Mouse (Mus musculus): Measurements from ENCODE around the gene Zdhhc18.
A peak's percentile ranks its signal among the peaks of the same experiment; 100 is the strongest.

Zdhhc18 gene

DNA sequence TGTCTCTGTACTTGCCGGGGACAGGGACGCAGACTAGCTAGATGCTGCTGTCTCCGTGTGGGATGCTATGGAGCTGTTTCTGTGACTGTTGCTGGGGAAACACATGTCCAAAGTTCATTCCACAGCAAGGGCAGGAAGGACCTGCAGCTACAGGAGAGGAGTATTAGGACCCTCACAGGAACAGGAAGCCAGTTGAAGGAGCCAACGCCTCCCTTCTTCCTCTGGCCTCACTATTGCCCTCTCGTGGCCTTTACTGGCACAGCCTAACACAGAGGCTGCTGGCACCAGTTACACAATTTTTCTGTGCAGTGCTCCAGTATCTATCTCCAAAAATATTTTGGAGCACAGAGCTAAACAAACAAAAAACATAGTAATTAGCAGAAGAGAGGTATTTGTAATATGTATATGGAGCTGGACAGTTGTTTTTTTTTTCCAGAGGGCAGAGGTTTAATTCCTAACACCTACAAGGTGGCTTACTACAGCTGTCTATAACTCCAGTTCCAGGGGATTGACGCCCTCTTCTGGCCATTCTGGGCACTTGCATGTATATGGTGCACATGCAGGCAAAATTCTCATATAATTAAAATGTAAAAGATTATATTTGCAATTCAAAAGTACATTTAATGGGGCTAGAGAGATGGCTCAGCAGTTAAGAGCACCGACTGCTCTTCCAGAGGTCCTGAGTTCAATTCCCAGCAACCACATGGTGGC lies at the start of gene Zdhhc18:
TSS of gene Zdhhc18 (minus strand) at position 166 of the 711 bp plus-strand sequence.
- peak; percentile 78 for DNase-seq (ENCODE audit: low read depth)

DNA sequence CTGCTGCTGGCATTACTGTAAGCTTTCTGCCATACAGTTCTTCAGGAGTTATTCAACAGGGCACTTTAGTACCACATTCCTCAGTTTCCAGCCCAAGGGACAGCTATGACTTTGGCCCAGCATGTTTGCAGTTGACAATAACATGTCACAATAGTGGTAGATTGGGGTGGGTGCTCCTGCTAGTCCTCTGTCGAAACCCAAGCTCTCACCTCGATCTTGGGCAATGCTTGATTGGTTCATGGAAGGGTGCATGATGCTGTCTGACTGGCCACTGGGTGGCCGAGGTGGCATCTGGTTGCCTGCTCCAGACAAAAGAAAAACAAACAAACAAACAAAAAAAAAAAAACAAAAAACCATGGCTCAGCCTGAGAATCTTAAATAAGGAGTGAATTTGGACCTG lies 45.4 kb upstream of the Zdhhc18 start:
- no peak for DNase-seq (ENCODE audit: low read depth)

DNA sequence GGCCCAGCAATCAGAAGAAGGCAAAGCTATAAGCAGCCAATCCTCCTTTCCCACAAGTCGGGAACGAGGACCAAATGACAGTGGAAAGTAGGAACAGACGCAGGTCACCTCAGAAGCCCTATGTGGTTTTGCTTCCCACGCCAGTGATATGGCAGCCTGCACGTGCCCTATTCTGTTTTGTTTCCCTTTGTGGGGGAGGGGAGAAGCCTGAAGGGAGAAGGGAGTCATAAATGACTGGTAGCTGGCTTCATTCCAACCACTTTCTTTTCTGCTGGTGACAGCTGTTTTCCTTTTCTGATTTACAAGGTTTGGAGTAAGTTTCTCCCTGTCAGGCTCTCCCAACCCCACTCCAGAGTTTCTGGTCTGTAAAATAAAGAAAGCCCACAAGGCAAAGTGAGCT lies 40.3 kb upstream of the Zdhhc18 start:
- peak; percentile 70 for DNase-seq (ENCODE audit: low read depth)

DNA sequence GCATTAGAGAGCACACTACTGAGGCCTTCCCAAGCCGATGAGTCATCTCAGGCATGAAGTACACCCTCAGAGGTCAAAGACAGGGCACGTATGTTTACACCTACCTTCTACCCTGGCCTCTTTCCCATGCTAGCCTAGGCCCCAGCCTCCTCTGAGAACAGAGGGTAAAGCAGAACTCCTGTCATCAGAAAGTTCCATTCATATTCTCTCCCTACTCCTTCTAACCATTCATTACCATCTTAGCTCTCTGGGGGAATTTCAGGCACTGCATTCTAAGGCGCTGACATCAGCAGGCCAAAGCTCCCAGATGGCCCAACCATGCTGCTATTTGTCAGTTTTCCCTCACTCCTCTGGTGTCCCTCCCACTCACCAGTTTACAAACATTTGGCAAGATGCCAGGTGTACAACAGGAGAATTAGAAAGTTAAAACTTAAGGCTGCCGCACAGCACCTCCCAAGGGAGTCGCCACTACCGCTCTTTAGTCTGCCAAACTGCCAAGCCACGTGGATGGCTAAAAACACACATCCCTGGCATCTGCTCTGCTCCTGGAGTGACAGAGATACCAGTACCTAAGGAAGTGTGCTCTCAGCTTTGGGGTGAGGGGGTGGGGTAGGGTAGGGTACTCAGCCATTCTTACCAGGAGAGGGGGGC lies 38.6 kb upstream of the Zdhhc18 start:
- peak; percentile 80 for DNase-seq (ENCODE audit: low read depth)

DNA sequence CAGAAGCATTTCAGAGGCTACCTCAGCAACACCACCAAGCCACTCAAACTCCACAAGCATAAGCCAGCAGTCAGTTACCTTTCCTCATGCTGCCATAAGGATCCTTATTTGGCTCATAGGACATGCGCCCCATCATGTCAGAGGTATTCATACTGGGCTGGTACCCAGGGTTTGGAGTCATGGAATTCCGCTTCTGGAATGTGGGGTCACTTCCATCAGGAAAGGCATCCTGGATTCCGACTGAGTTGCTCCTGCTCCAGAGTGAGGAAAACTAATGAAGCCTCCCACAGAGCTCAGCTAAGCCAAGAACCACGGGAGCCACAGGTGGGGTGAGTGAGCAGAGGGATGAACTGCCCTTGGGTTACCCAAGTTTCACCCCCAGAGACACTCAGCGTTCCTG lies 37.2 kb upstream of the Zdhhc18 start:
- peak; percentile 58 for DNase-seq (ENCODE audit: low read depth)

DNA sequence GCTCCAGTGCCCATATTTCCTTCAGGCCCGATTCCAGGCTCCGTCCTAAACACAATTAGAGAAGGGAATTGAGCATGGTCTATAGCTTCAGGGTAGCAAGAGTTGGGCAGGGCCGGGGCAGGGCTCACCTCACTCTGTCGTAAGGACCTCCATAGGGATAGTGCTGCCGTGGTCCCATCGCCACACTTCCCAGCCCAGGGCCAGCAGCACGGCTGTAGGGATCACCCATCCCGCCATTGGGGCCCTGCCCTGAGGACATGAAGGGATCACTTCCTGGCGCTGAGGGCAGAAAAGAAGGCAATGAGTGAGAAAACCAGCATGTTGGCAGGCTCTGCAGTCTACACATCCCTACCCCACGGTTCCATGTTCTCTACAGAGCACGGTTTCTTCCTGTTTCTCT lies 36.6 kb upstream of the Zdhhc18 start:
- DNase-seq (ENCODE audit: low read depth): no peak

DNA sequence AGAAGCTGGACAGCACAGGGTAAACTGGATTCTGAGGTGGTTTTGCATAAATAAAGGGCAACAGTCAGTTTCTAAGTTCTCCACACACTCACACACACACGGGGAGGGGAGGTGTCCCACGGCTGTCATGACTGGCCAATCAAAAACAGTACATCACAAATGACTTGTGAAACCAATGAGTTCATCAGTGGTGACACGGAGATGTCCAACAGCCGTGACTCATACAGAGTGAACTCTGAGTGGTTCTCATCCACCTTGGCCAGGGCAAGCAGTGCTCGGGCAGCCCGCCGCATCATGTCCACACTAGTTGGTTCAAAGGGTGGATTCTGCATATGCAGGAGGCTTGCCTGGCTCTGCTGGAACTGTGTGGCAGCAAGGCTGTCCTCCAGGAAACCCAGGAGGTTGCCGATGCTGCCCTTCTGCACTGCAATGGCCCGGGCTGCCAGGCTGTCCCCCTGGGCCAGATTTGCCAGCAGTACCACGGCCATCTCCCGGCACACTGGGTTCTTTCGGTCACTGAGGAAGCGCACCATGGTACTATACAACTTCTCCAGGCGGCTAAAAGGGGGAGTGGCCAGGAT lies 30.3 kb upstream of the Zdhhc18 start:
- DNase-seq (ENCODE audit: low read depth): no peak

DNA sequence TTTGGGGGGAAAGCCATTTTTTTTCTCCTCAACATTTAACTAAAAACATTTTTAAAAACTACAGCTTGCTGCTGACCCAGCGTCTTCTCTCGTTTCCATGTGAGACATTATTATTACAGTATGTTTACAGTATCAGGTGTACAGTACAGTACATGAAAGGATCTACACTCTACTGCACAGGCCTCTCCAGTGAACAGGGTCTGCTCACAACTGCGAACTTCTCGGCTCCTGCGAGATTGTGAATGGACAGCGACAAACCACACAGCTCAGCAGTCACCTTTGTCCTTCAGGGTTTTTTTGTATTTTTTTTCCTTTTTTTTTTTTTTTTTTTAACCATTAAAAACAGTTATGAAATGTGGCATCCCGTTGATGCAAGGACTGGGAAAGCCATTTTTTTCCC lies 29.7 kb upstream of the Zdhhc18 start:
- no peak for DNase-seq (ENCODE audit: low read depth)

DNA sequence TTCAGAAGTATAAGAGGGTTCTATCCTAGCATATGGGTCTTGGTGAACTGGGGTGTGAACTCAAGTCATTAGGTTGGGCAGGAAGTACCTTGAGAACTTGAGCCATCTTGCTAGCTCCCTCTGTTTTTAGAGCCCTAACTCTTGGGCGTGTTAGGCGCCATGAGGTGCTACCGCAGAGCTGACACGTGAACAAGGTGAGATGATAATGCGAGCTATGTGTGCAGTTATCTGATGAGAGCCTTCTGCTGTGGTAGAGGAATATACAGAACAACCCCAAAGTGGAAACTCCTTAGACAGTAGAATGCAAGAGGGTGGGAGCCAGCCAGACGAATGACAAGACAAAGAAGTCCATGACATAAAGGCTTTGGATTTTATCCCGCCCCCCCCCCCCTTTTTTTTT lies 27.3 kb upstream of the Zdhhc18 start:
- DNase-seq (ENCODE audit: low read depth): no peak

DNA sequence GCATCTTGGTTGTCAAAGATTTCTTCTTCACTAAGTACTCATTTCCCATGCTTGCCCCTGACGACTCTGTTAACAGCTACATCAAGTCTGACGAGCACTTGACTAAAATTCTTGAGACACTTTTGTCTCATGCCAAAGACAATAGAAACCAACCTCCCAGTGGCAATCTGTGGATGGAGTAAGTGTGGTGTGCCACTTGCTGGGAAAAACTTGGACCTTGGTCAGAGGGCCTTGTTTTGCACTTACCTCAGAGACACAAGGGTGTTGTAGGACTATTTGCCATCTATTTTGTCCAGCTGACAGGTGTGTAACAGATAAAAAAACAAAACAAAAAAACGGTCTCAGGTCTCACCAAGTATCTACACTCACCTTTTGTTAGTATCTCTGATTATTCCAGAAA lies 26.2 kb upstream of the Zdhhc18 start:
- DNase-seq (ENCODE audit: low read depth): no peak

DNA sequence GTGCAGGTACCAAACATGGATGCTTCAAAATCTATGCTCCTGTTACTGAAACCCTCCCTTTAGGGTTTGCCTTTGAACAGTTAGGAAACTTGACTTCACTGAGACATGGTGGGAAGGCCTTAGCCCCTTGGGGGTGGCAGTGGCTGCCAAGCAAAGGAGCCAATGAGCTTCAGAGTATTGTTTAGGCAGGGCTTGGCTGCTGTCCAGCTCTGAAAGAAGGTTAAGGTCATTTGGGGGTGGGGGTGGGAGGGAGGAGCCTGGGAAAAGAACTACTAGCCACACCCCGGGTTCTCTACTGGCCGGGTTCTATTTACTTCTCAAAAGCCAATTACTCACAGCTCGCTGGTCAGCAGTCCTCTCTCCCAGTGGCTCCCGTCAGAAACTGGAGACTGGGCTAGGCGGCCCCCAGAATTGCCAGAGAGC lies 25.7 kb upstream of the Zdhhc18 start:
- DNase-seq (ENCODE audit: low read depth): peak; percentile 49

DNA sequence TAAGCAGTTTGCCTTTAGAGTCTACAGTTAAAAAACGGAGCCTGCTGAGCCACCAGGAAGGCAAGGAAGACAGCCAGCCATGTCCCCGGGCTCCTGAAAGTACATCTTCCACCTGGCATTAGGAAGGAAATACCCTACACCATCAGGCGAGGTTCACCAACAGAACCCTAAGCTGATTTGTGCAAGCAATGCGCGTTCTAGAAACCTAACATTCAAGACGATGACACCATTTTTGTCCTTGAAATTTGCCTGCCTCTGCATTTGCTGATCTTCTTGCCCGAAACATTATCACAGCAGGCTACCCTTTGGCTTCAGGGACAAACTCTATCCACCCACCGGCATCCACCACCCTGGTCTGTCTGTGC lies 24.4 kb upstream of the Zdhhc18 start:
- DNase-seq (ENCODE audit: low read depth): no peak

DNA sequence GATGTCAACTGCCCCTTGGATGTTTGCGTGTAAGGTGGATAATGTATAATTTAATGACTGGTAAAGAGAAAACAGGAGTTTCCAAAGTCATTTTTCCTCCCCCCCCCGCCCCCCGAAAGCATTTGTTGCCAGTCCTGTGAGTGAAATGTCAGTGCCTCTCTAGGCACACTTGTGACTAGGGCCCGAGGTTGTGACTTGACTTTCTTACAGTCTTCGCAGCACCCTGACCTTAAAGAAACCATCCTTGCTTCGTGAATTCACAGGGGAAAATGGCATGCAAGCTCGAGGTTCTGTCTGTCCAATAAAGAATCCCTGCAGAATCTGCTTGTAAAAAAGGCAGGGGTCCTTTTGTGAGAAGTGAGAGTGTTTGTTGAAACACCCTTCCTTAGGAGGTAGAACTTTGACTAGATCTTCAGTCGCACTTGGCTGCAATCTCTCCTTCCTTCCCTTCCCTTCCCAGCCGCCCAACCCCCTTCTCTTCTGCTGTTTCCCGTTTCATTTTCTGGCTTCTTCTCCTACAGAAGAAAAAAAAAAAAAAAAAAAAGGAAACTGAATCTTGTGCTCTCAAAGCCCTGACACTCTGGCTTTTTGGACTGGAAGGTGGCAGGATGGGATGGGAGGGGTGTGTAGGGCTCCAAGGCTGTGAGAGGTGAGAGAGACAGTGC lies 23.8 kb upstream of the Zdhhc18 start:
- peak; percentile 65 for DNase-seq (ENCODE audit: low read depth)

DNA sequence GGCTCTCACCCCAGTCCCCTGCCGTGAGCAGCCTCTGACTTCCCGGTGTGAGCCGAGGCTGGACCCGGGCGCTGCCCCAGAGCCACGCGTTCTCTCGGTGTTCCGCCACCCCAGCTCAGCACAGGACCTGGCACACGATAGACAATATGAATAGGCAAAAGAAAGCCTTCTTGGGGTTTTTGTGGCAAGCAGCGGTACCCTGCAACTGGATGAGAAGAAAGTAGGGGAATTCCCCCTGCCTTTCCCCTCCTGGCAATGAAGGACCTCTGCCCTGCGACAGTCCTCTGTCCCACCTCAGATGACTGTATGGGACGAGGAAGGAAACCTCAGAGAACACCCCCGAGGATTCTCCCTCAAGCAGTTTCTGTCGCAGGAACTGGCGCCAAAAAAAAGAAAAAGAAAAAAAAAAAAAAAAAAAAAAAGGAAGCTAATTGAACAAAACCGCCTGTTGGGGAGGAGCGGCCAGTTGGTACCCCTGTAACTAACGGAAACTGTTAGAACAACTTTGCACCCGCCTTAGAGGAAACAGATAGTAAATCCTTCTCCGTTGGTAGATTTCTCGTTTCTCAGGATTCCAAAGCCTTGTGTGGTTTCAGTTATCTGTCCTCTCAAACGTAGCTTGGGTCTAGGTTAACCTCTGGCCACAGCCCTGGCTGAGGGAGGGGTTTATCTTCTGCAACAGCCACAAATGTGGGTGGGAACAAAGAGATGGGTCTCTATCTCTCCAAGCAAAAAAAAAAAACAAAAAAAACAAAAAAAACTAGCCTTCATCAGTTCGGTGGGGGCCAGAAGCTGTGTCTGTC lies 23.1 kb upstream of the Zdhhc18 start:
- peak; percentile 41 for DNase-seq (ENCODE audit: low read depth)

DNA sequence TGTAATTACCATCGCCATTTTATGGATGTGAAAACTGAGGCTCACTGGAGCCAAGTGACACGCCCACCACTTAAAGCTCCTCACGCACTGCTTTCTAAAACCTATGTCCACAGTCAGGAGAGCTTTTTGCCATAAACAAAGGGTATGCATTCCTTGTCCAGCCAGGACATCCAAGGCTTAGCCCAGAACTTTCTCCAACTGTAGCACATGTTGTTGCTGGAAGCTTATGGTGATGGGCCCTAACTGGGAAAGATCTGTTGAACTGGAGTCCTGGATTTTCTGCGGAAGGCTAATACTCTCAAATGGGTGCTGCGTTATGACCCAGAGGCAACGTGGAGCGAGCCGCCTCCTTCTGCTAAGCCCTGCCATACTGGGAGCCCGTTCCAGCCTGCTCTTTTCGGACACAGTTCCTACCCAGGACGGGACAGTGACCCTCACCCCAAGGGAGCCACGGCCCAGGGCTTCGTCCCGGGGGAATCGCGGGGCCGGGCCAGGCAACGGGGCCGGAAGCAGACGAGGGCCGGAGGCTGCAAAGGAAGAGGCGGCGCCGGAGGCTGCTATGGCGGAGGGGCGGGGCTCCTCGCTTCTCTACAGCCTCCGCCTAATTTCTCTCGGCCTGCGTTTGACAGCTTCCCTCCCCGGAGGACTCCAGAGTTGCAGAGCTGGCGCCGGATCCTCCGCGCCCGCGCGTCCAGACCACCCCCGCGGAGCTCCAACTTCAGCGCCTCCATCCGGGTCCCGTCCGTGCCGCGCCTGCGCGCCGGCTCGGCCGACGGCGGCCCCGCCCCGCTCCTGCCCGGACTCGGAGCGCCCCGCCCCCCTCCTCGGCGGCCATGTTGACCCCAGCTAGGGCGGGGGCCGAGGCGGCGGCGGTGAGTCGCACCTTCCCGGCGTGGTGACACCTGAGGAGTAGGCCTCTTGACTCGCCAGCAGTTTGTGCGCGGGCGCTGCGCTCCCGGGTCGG lies 22.2 kb upstream of the Zdhhc18 start, which contains the start of gene Pigv:
TSS of gene Pigv (minus strand) at position 767 of the 964 bp plus-strand sequence.
- peak; percentile 93 for DNase-seq (ENCODE audit: low read depth)

DNA sequence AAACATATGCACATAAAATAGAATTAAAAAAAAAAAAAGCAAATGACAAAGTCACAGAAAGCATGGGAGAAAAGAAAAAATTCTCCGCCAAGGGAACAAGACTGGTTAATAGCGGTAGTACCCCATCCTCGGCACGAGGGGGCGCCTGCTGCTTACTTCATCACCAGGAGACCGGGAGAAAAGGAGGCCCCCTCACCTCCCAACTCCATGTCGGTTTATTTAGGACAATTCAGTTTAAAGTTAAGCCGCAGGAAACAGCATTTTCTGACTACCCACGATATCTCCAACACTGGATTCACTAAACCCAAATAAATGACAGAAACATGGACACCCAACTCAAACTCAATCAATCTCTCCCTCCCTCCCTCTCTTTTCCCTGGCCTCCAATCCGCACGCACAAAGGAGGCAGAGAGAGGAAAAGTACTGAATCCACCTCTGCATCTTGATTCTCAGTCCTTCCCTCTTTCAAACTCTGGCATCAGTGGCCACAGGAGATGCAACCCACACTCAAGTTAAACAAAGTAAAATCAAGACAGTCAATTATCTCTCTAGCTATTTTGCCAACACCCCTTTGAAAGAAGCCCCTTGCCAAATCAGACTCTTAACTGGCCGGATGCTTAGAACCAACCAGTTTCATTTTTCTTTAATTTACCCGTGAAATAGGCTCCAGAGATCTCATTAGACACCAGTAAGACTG lies 21.4 kb upstream of the Zdhhc18 start:
- DNase-seq (ENCODE audit: low read depth): peak; percentile 88

DNA sequence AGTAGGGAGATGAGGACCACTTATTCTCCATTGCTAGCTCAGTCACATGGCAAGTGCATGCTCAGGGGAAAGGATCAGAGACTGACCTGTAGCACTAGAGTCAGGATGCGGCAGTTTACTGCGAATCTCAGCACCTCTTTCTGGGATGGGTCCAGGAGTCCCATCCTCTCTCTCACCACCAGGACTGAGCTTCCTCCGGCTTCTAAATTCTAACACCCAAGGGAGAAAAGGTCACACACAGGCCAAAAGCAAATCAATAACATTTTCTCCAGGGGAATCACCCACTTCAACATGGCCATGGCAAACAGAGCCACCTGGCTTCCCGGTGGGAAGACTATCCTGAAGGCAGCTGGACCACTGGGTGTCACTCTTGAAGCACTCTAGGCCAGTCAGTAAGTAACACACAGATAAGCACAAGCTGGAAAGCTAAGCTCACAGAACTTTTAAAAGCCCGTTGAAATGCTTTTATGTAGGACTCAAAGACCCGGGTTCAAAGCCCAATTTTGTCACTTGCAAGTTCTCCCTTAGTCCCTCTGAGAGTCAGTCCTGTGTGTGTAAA lies 19.8 kb upstream of the Zdhhc18 start:
- peak; percentile 49 for DNase-seq (ENCODE audit: low read depth)

DNA sequence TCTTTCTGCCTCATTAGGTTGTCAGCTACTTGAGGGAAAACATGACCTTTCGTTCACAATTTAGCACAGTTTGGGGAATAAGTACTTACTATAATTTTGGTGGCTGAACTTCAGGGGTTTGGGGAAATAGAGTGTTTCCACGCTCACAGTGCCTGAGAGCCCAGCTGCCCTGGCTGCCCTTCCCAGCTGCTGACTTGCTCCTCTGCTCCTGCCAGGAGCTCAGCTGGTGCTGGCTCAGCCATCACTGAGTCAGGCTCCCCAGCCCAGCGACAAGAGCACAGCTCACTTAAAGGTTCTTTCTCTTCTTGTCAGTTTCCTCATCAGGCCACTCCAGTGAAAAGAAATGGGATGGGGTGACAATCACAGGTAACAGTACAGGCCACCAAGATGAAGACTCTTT lies 18.6 kb upstream of the Zdhhc18 start:
- DNase-seq (ENCODE audit: low read depth): peak; percentile 19

DNA sequence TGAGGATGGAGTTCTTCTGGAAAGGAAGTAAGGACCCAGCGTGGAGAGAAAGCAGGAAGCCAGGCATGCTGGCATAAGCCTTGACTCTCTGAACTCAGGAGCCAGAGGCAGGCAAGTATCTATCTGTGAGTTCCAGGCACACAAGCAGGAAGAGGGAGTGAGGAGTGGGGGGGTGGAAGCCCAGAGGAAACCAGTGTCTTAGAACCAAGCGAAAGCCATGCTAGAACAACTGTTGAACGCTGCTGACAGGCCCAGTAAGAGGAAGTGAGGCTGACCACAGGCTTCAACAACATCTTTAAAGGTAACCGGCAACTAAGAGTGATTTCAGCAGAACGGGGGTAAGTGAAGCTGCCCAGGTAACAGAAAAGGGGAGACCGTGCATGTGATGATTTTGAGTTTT lies 16.2 kb upstream of the Zdhhc18 start:
- DNase-seq (ENCODE audit: low read depth): no peak

DNA sequence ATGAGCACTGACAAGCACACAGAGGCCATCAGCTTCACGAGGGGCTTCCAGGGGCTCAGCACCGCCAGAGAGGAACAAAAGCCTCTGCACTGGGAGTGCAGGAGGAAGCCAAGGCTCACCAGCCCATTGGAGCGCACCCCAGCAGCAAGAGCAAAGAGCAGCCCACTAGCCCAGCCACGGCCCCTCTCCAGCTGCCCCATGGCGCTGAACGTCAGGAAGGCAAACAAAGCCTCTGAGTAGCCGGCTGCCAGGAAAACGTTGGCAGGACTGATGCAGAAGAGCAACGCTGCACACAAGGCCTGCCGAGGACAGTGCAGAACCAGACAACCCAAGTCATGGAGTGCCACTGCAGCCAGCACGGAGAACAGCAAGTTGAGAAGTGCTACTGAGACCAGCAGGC lies 15.2 kb upstream of the Zdhhc18 start:
- DNase-seq (ENCODE audit: low read depth): no peak
